Comparison of ENCODE assay signal across 8 mouse cellular contexts in the genomic region with DNA sequence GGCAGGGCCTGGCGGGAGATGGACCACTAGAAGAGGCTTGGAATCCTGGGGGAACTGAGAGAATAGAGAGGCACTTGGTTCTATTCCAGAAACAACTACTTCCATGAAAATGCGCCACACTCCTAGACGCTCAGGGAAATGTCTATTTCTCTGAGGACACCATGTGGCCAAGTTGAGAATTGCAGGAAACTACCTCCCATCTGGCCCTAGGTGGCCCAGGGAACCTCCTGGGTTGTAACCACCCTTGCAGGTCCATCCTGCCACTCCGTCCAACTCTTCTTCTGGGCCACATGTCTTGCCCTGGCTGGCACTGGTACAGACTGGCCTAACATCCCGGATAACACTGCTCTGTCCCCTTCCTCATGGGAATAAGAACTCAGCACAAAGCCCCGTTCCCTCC. TPM values are rescaled to one million over a fixed set of nuclear protein-coding genes. Genes with fewer than 3 reads are reported as not detected.
DNase-seq lines count a peak whose midpoint lies in the region; ATAC-seq lines count a peak whose summit lies in the region.

No protein-coding gene starts in this region.

- H3K27me3 ChIP-seq in limb, embryonic 11.5 days (ENCODE audit: control insufficient read depth, insufficient read depth, low read length) = peaks cover 9% of the 10 kb centered on the region
- H3K27me3 ChIP-seq in stomach, embryonic 15.5 days (replicated peaks) = peaks cover 14% of the 10 kb centered on the region

- 17% methylated on average over 6 of the region's 6 CpGs for WGBS in limb, embryonic 11.5 days
- WGBS in stomach, embryonic 15.5 days = 19% methylated on average over 6 of the region's 6 CpGs

- no peaks in the 10 kb centered on the region for H3K36me3 ChIP-seq in limb, embryonic 11.5 days (ENCODE audit: control insufficient read depth, insufficient read depth, low read length)
- no peaks in the 10 kb centered on the region for H3K36me3 ChIP-seq in stomach, embryonic 15.5 days

- peak; percentile 81 for ATAC-seq in common myeloid progenitor, adult 5-6 weeks (replicated peaks; ENCODE audit: low read depth, poor library complexity, severe bottlenecking)
- 0 out of 2 replicates have a peak, but pooled peaks have one; percentile 32 for ATAC-seq in limb, embryonic 11.5 days (ENCODE audit: insufficient number of reproducible peaks, low FRiP score, low TSS enrichment, low read depth)
- ATAC-seq in monocyte, adult 5-6 weeks (replicated peaks; ENCODE audit: insufficient number of reproducible peaks, low FRiP score, low TSS enrichment, poor library complexity, severe bottlenecking) = peak; percentile 72
- 0 out of 2 replicates have a peak, but pooled peaks have one; percentile 20 for ATAC-seq in stomach, embryonic 15.5 days (ENCODE audit: insufficient read depth, low FRiP score, low read depth)

- H3K4me2 ChIP-seq in limb, embryonic 11.5 days (ENCODE audit: low read depth, severe bottlenecking) = no peak overlapping the region
- no peak overlapping the region for H3K4me2 ChIP-seq in stomach, embryonic 15.5 days

- no peaks in the 10 kb centered on the region for H3K9me3 ChIP-seq in limb, embryonic 11.5 days (ENCODE audit: control insufficient read depth, low read length)
- no peaks in the 10 kb centered on the region for H3K9me3 ChIP-seq in stomach, embryonic 15.5 days

- H3K27ac ChIP-seq in limb, embryonic 11.5 days (replicated peaks; ENCODE audit: low read depth, low read length) = no peak overlapping the region
- no peak overlapping the region for H3K27ac ChIP-seq in stomach, embryonic 15.5 days

- no peak overlapping the region for H3K9ac ChIP-seq in limb, embryonic 11.5 days (ENCODE audit: low read length)
- no peak overlapping the region for H3K9ac ChIP-seq in stomach, embryonic 15.5 days

- 0 out of 2 replicates have a peak, but pooled peaks cover 2% of the 10 kb centered on the region for H3K4me1 ChIP-seq in limb, embryonic 11.5 days (ENCODE audit: control insufficient read depth, insufficient read depth, low read length)
- H3K4me1 ChIP-seq in stomach, embryonic 15.5 days = no peaks in the 10 kb centered on the region

- peak; percentile 18 to 55 for DNase-seq in urinary bladder, adult 18-20 months (ENCODE audit: low spot score in 2 of 2)
- no peak for DNase-seq in urinary bladder, adult 2 months (ENCODE audit: low spot score)
- peak; percentile 20 for DNase-seq in gastrocnemius, postnatal 25 days
- peak; percentile 45 to 84 for DNase-seq in kidney, adult 8-10 months
- DNase-seq in limb, embryonic 11.5 days (ENCODE audit: low spot score) = peak; percentile 84

- no peak overlapping the region for H3K4me3 ChIP-seq in limb, embryonic 11.5 days (ENCODE audit: low read depth, low read length)
- no peak overlapping the region for H3K4me3 ChIP-seq in stomach, embryonic 15.5 days (replicated peaks)

RNA-seq across cellular contexts. Expression of a gene that starts 7.3 kb away (rescaled TPM):
- 0.08 TPM in 1 of 2 replicates, not detected in the other for polyA plus RNA-seq in urinary bladder, adult 2 months (2012; rRNA removed)
- total RNA-seq in common myeloid progenitor, adult 5-6 weeks (2017) = not detected in 2 replicates
- total RNA-seq in gastrocnemius, postnatal 25 days (2021) = not detected
- not detected in 2 replicates for polyA plus RNA-seq in limb, embryonic 11.5 days (2014; fragmentation: Nextera tagmentation; extraction: Ambion mirVana)
- total RNA-seq in monocyte, adult 5-6 weeks (2017) = not detected in 3 replicates
- 0.13 and 0.21 TPM in 2 replicates for polyA plus RNA-seq in stomach, embryonic 15.5 days (2015; fragmentation: Nextera tagmentation; extraction: Ambion mirVana)

RNA-seq across cellular contexts. Expression of a gene that starts 24.2 kb away (rescaled TPM):
- polyA plus RNA-seq in urinary bladder, adult 2 months (2012; rRNA removed) = 0.03 and 0.10 TPM in 2 replicates
- 1.2 TPM in 1 of 2 replicates, not detected in the other for total RNA-seq in common myeloid progenitor, adult 5-6 weeks (2017)
- not detected for total RNA-seq in gastrocnemius, postnatal 25 days (2021)
- polyA plus RNA-seq in limb, embryonic 11.5 days (2014; fragmentation: Nextera tagmentation; extraction: Ambion mirVana) = 0.13 and 0.32 TPM in 2 replicates
- total RNA-seq in monocyte, adult 5-6 weeks (2017) = not detected in 3 replicates
- polyA plus RNA-seq in stomach, embryonic 15.5 days (2015; fragmentation: Nextera tagmentation; extraction: Ambion mirVana) = 1.4 and 1.9 TPM in 2 replicates

RNA-seq across cellular contexts. Expression of a gene that starts 43.3 kb away (rescaled TPM):
- 0.15 and 0.29 TPM in 2 replicates for polyA plus RNA-seq in urinary bladder, adult 2 months (2012; rRNA removed)
- not detected in 2 replicates for total RNA-seq in common myeloid progenitor, adult 5-6 weeks (2017)
- total RNA-seq in gastrocnemius, postnatal 25 days (2021) = not detected
- polyA plus RNA-seq in limb, embryonic 11.5 days (2014; fragmentation: Nextera tagmentation; extraction: Ambion mirVana) = 0.07 TPM in 1 of 2 replicates, not detected in the other
- not detected in 3 replicates for total RNA-seq in monocyte, adult 5-6 weeks (2017)
- polyA plus RNA-seq in stomach, embryonic 15.5 days (2015; fragmentation: Nextera tagmentation; extraction: Ambion mirVana) = 0.26 and 0.35 TPM in 2 replicates

RNA-seq across cellular contexts. Expression of a gene that starts 43.4 kb away (rescaled TPM):
- 7.1 and 7.9 TPM in 2 replicates for polyA plus RNA-seq in urinary bladder, adult 2 months (2012; rRNA removed)
- total RNA-seq in common myeloid progenitor, adult 5-6 weeks (2017) = 3.1 and 4.5 TPM in 2 replicates
- 10 to 100 TPM in 1 of 2 experiments, 1 to 10 TPM in 1; 8.8 to 11.8 TPM for total RNA-seq in gastrocnemius, postnatal 25 days (2021)
- polyA plus RNA-seq in limb, embryonic 11.5 days (2014; fragmentation: Nextera tagmentation; extraction: Ambion mirVana) = 9.7 and 14.9 TPM in 2 replicates
- 1.1 to 2.5 TPM in 2 of 3 replicates, not detected in the other for total RNA-seq in monocyte, adult 5-6 weeks (2017)
- 9.3 and 11.8 TPM in 2 replicates for polyA plus RNA-seq in stomach, embryonic 15.5 days (2015; fragmentation: Nextera tagmentation; extraction: Ambion mirVana)

RNA-seq across cellular contexts. Expression of a gene that starts 53.6 kb away (rescaled TPM):
- 18.0 and 30.2 TPM in 2 replicates for polyA plus RNA-seq in urinary bladder, adult 2 months (2012; rRNA removed)
- total RNA-seq in common myeloid progenitor, adult 5-6 weeks (2017) = not detected in 2 replicates
- total RNA-seq in gastrocnemius, postnatal 25 days (2021) = 10 to 100 TPM in 1 of 2 experiments, 1 to 10 TPM in 1; 1.8 to 53.2 TPM
- polyA plus RNA-seq in limb, embryonic 11.5 days (2014; fragmentation: Nextera tagmentation; extraction: Ambion mirVana) = not detected in 2 replicates
- not detected in 3 replicates for total RNA-seq in monocyte, adult 5-6 weeks (2017)
- not detected in 2 replicates for polyA plus RNA-seq in stomach, embryonic 15.5 days (2015; fragmentation: Nextera tagmentation; extraction: Ambion mirVana)

Comparison
In these comparisons a context has a peak if more than half of its experiments do, and no peak if none do; other contexts are left out.
1. ATAC-seq: peak in every context shown above with its lines; median percentile 81 in common myeloid progenitor, adult 5-6 weeks; 72 in monocyte, adult 5-6 weeks; 32 in limb, embryonic 11.5 days; 20 in stomach, embryonic 15.5 days.